Mouse (Mus musculus) liver, embryonic 14.5 days (tissue): ENCODE data around the gene Olfr723. TPM values are rescaled to one million over a fixed set of nuclear protein-coding genes. Genes with fewer than 3 reads are reported as not detected.
"Not testable (repeated sequence)": the region's sequence is repeated elsewhere in the genome, so short reads cannot be mapped to it uniquely, and the experiment has no call there.

Source experiments
- ATAC-seq: fragments of 200-750 bp; cut with Nextera tagmentation; 2 replicates; pipeline ENCODE4 v1.8.0; 2017; ENCODE audit warnings: moderate number of reproducible peaks, mild to moderate bottlenecking, moderate library complexity; ENCODE audit not compliant: insufficient read depth
- DNase-seq, 3 experiments: peaks; one replicate each; pipeline ENCODE4 v3.0.0-alpha.2; 2012 to 2013; ENCODE audit warnings: low read depth in 3 of 3, low spot score in 3 of 3
- H3K27ac ChIP-seq: fragments of 300-500 bp; sonication (generic); 2 replicates; pipeline ENCODE4 v1.5.1; 2014; ENCODE audit warnings: moderate library complexity, mild to moderate bottlenecking, control low read depth, inconsistent platforms
- H3K27me3 ChIP-seq: fragments of 300-500 bp; sonication (generic); 2 replicates; pipeline ENCODE4 v1.6.1; 2014; ENCODE audit warnings: mild to moderate bottlenecking, low read length, moderate library complexity; ENCODE audit not compliant: control insufficient read depth, insufficient read depth
- H3K36me3 ChIP-seq: fragments of 300-500 bp; sonication (generic); replicated peaks from 2 replicates; pipeline ENCODE4 v1.6.1; 2014; ENCODE audit warnings: low read depth; ENCODE audit not compliant: control insufficient read depth, insufficient read depth
- H3K4me1 ChIP-seq, 2 experiments: fragments of 200-500 bp in 1 of 2; fragments of 300-500 bp in 1 of 2; sonication (generic) in 1 of 2; replicated peaks; 2 replicates each; pipeline ENCODE4 v1.6.1; 2012 to 2014; ENCODE audit warnings: antibody characterized with exemption in 1 of 2, inconsistent platforms in 1 of 2, low read length in 1 of 2; ENCODE audit not compliant: control insufficient read depth in 2 of 2, insufficient read depth in 2 of 2
- H3K4me2 ChIP-seq: fragments of 300-500 bp; sonication (generic); 2 replicates; pipeline ENCODE4 v1.6.1; 2014; ENCODE audit warnings: low read depth, mild to moderate bottlenecking, control low read depth, moderate library complexity
- H3K4me3 ChIP-seq, 2 experiments: fragments of 200-500 bp in 1 of 2; fragments of 300-500 bp in 1 of 2; sonication (generic) in 1 of 2; 2 replicates each; pipeline ENCODE4 v1.5.1; 2012 to 2014; ENCODE audit warnings: low read depth in 2 of 2, low read length in 2 of 2, mild to moderate bottlenecking in 2 of 2, control low read depth in 1 of 2, inconsistent platforms in 1 of 2, moderate library complexity in 1 of 2; ENCODE audit not compliant: insufficient read depth in 1 of 2
- H3K9ac ChIP-seq: fragments of 300-500 bp; sonication (generic); replicated peaks from 2 replicates; pipeline ENCODE4 v1.6.1; 2014; ENCODE audit warnings: mild to moderate bottlenecking, control low read depth, moderate library complexity
- H3K9me3 ChIP-seq: fragments of 300-500 bp; sonication (generic); 2 replicates; pipeline ENCODE4 v1.6.1; 2016; ENCODE audit warnings: low read length, mixed read lengths; ENCODE audit not compliant: control insufficient read depth
- CTCF ChIP-seq: IDR thresholded peaks from 2 replicates; pipeline ENCODE4 v1.5.1; 2016; ENCODE audit warnings: antibody characterized with exemption, low read depth, control low read depth
- EP300 ChIP-seq: IDR thresholded peaks from 2 replicates; pipeline ENCODE4 v1.6.1; 2016; ENCODE audit warnings: antibody characterized with exemption, low read depth
- WGBS: fragments of 180-500 bp; shearing (Covaris S2); extraction: QIAGEN DNeasy Blood & Tissue Kit; methylation state at CpG from one replicate; pipeline ENCODE4 v1.1.7; 2014; ENCODE audit not compliant: insufficient replicate concordance; 5-methylcytosine and 5-hydroxymethylcytosine counted together
- polyA plus RNA-seq, 2 experiments: library from polyadenylated mRNA; depleted of rRNA in 1 of 2; stranded (reverse) in 1 of 2; unstranded in 1 of 2; fragments of >200 nt; fragmentation: Nextera tagmentation in 1 of 2; extraction: Ambion mirVana in 1 of 2; gene quantifications; 2 replicates each; pipeline versions ENCODE4 v1.2.1 to v1.2.3; 2012 to 2014

The Olfr723 gene
- polyA plus RNA-seq (2012; rRNA removed) (not detected in 2 replicates), polyA plus RNA-seq (2014; fragmentation: Nextera tagmentation; extraction: Ambion mirVana) (not detected in 2 replicates)

DNA sequence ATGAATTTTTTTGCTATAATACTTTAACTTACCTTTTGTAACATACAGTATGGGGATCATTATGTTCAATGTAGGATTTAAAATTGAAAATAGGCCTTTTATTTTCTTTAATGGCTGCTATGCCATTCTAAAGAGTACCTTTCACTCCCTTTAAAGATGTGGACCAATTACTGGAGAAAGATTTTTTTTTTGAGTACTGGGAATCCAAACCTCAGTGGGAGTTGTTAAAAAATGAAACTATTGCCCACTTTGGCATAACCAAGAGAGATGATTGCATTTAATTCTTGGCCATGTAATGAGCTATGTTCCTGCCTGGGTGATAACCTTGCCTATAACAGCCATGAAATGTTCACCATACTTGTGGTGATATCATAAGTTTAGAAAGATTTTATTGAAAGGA is at the start of gene Olfr723:
Olfr723 (minus strand) TSS at position 101 of the 400 bp plus-strand sequence.
- H3K27ac ChIP-seq, H3K36me3 ChIP-seq, H3K9me3 ChIP-seq, ATAC-seq, H3K27me3 ChIP-seq, H3K4me2 ChIP-seq, H3K9ac ChIP-seq, H3K4me1 ChIP-seq, DNase-seq, H3K4me3 ChIP-seq: not testable (repeated sequence)

DNA sequence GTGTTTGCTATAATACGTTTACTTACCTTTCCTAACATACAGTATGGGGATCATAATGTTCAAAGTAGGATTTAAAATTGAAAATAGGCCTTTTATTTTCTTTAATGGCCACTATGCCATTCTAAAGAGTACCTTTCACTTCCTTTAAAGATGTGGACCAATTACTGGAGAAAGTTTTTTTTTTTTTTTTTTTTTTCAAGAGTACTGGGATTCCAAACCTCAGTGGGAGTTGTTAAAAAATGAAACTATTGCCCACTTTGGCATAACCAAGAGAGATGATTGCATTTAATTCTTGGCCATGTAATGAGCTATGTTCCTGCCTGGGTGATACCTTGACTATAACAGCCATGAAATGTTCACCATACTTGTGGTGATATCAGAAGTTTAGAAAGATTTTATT is 31.6 kb upstream of the Olfr723 start, which contains the start of gene Olfr724:
Olfr724 (minus strand) TSS at position 101 of the 400 bp plus-strand sequence.
- DNase-seq, H3K4me1 ChIP-seq, H3K9ac ChIP-seq, H3K27me3 ChIP-seq, H3K4me3 ChIP-seq, ATAC-seq, H3K27ac ChIP-seq, H3K36me3 ChIP-seq, H3K9me3 ChIP-seq, H3K4me2 ChIP-seq: not testable (repeated sequence)
- 54% methylated on average over 1 of the region's 1 CpGs for WGBS

DNA sequence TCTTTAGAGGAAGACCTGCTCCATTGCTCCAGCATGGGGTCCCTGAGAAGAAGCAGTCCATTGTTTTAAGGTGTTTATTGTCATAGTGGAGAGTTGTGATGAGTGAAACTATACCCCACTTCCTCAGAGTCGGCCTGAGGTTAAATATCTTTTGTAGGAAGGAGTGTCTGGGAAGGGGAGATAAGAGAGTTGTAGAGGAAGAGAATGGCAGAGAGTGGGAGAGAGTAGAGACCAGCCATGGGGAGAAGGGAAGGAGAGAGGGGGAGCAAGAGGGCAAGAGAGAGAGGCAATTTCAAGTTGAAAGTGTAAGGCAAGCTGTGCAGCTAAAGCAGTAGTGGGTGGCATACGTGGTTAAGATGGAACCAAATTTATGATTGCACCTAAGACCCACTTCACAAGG is 24.3 kb upstream of the Olfr723 start:
- Histone ChIP-seq H3K4me1 (no peaks in the 10 kb centered on the region), H3K4me3 (no peak overlapping the region), H3K9me3 (no peaks in the 10 kb centered on the region), H3K4me2 (no peak overlapping the region), H3K27me3 (no peaks in the 10 kb centered on the region), H3K36me3 (no peaks in the 10 kb centered on the region), H3K27ac (no peak overlapping the region), H3K9ac (no peak overlapping the region)
- WGBS, result 10% methylated on average over 2 of the region's 2 CpGs
- DNase-seq (no peak), ATAC-seq (no peak)
- TF ChIP-seq CTCF (no peak), EP300 (no peak)

DNA sequence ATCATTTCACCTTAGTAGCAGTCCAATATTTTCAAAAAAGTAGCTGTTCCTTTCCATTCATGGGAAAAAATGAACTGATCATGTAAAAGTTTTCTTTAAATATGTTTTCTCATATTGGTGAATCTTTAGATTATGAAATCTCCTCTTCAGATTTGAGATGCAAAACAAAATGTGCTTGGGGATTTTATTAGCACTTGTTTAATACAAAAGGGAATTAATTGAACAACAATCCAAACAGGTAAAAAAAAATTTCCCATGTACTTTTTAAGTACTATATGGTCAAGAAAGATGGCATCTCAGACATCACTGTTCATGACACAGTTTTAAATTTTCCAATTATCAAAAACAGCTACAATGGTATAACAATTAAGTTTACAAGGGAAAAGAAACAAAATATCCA is 29.7 kb downstream of the Olfr723 start, which contains the start of gene Olfr722:
Olfr722 (minus strand) TSS at position 101 of the 400 bp plus-strand sequence.
- Histone ChIP-seq H3K4me1 (no peaks in the 10 kb centered on the region), H3K9me3 (no peaks in the 10 kb centered on the region), H3K27me3 (no peaks in the 10 kb centered on the region), H3K9ac (no peak within 1 kb of the TSS), H3K4me2 (no peak within 1 kb of the TSS), H3K4me3 (no peak within 1 kb of the TSS), H3K36me3 (no peaks in the 10 kb centered on the region), H3K27ac (no peak within 1 kb of the TSS)
- ATAC-seq, result no peak
- TF ChIP-seq EP300 (no peak), CTCF (no peak)
- DNase-seq, result no peak

Other genes starting within 250 kb of the Olfr723 start
- 0.12 and 0.22 TPM in 2 replicates for gene Armh4, start 148.4 kb downstream of the Olfr723 start, polyA plus RNA-seq (2012; rRNA removed)
- gene Armh4, start 148.4 kb downstream of the Olfr723 start, polyA plus RNA-seq (2014; fragmentation: Nextera tagmentation; extraction: Ambion mirVana), result 0.36 and 0.52 TPM in 2 replicates
- not detected in 2 replicates for gene Olfr722, start 29.8 kb downstream of the Olfr723 start, polyA plus RNA-seq (2012; rRNA removed)
- not detected in 2 replicates for gene Olfr722, start 29.8 kb downstream of the Olfr723 start, polyA plus RNA-seq (2014; fragmentation: Nextera tagmentation; extraction: Ambion mirVana)
- gene Olfr724, start 31.5 kb upstream of the Olfr723 start, polyA plus RNA-seq (2012; rRNA removed), result not detected in 2 replicates
- gene Olfr724, start 31.5 kb upstream of the Olfr723 start, polyA plus RNA-seq (2014; fragmentation: Nextera tagmentation; extraction: Ambion mirVana), result not detected in 2 replicates
- not detected in 2 replicates for gene Olfr725, start 108.6 kb upstream of the Olfr723 start, polyA plus RNA-seq (2012; rRNA removed)
- not detected in 2 replicates for gene Olfr725, start 108.6 kb upstream of the Olfr723 start, polyA plus RNA-seq (2014; fragmentation: Nextera tagmentation; extraction: Ambion mirVana)
- not detected in 2 replicates for gene Olfr726, start 159.2 kb upstream of the Olfr723 start, polyA plus RNA-seq (2012; rRNA removed)
- gene Olfr726, start 159.2 kb upstream of the Olfr723 start, polyA plus RNA-seq (2014; fragmentation: Nextera tagmentation; extraction: Ambion mirVana), result not detected in 2 replicates
- not detected in 2 replicates for gene Olfr727, start 191.4 kb upstream of the Olfr723 start, polyA plus RNA-seq (2012; rRNA removed)
- not detected in 2 replicates for gene Olfr727, start 191.4 kb upstream of the Olfr723 start, polyA plus RNA-seq (2014; fragmentation: Nextera tagmentation; extraction: Ambion mirVana)
- not detected in 2 replicates for gene Olfr728, start 210.9 kb upstream of the Olfr723 start, polyA plus RNA-seq (2012; rRNA removed)
- gene Olfr728, start 210.9 kb upstream of the Olfr723 start, polyA plus RNA-seq (2014; fragmentation: Nextera tagmentation; extraction: Ambion mirVana), result not detected in 2 replicates
- not detected in 2 replicates for gene Olfr729, start 221.1 kb upstream of the Olfr723 start, polyA plus RNA-seq (2012; rRNA removed)
- gene Olfr729, start 221.1 kb upstream of the Olfr723 start, polyA plus RNA-seq (2014; fragmentation: Nextera tagmentation; extraction: Ambion mirVana), result not detected in 2 replicates